Mouse (Mus musculus) neural tube, embryonic 11.5 days (tissue): ENCODE data around the gene Espl1. TPM values are rescaled to one million over a fixed set of nuclear protein-coding genes. Genes with fewer than 3 reads are reported as not detected.

Experiments used
- ATAC-seq: fragments of 200-750 bp; cut with Nextera tagmentation; 2 replicates; pipeline ENCODE4 v1.8.0; 2017; ENCODE audit warnings: moderate number of reproducible peaks, mild to moderate bottlenecking, moderate TSS enrichment, moderate library complexity; ENCODE audit not compliant: insufficient read depth, low FRiP score, low TSS enrichment
- DNase-seq: peaks from one replicate; pipeline ENCODE4 v3.0.0-alpha.2; 2015; ENCODE audit warnings: low spot score
- H3K27ac ChIP-seq: fragments of 300-500 bp; sonication (generic); 2 replicates; pipeline ENCODE4 v1.5.1; 2014; ENCODE audit warnings: low read depth, mild to moderate bottlenecking, low read length
- H3K27me3 ChIP-seq: fragments of 300-500 bp; sonication (generic); 2 replicates; pipeline ENCODE4 v1.6.1; 2014; ENCODE audit warnings: mild to moderate bottlenecking, low read length, mixed read lengths; ENCODE audit not compliant: control insufficient read depth, insufficient read depth
- H3K36me3 ChIP-seq: fragments of 300-500 bp; sonication (generic); 2 replicates; pipeline ENCODE4 v1.6.1; 2014; ENCODE audit warnings: mild to moderate bottlenecking, low read length, moderate library complexity, mixed read lengths; ENCODE audit not compliant: control insufficient read depth, insufficient read depth
- H3K4me1 ChIP-seq: fragments of 300-500 bp; sonication (generic); 2 replicates; pipeline ENCODE4 v1.6.1; 2014; ENCODE audit warnings: low read length, mixed read lengths; ENCODE audit not compliant: control insufficient read depth, insufficient read depth
- H3K4me2 ChIP-seq: fragments of 300-500 bp; sonication (generic); 2 replicates; pipeline ENCODE4 v1.6.1; 2014; ENCODE audit warnings: low read depth, mild to moderate bottlenecking, moderate library complexity
- H3K4me3 ChIP-seq: fragments of 300-500 bp; sonication (generic); 2 replicates; pipeline ENCODE4 v1.5.1; 2014; ENCODE audit warnings: low read depth, low read length
- H3K9ac ChIP-seq: fragments of 300-500 bp; sonication (generic); 2 replicates; pipeline ENCODE4 v1.6.1; 2014; ENCODE audit warnings: mild to moderate bottlenecking, low read length
- H3K9me3 ChIP-seq: fragments of 300-500 bp; sonication (generic); 2 replicates; pipeline ENCODE4 v1.6.1; 2016; ENCODE audit warnings: low read length; ENCODE audit not compliant: control insufficient read depth
- WGBS: fragments of 180-500 bp; shearing (Covaris S2); extraction: QIAGEN DNeasy Blood & Tissue Kit; methylation state at CpG from one replicate; pipeline ENCODE4 v1.1.7; 2014; 5-methylcytosine and 5-hydroxymethylcytosine counted together
- polyA plus RNA-seq: library from polyadenylated mRNA; unstranded; fragments of >200 nt; fragmentation: Nextera tagmentation; extraction: Ambion mirVana; gene quantifications from 2 replicates; pipeline ENCODE4 v1.2.1, GENCODE M21; 2014

Gene Espl1
- polyA plus RNA-seq, 1 experiment from 2014 or later, result 36.2 TPM

GRCm38 (mm10) chr15:102282463-102283292, 13.4 kb upstream of the Espl1 start:
- ATAC-seq, result no peak
- no peak overlapping the region for H3K27ac ChIP-seq
- WGBS, result 87% methylated on average over 8 of the region's 8 CpGs
- H3K36me3 ChIP-seq, result peaks cover 2% of the 10 kb centered on the region; the same call in 1 of the 2 replicates
- H3K9ac ChIP-seq, result no peak overlapping the region
- H3K27me3 ChIP-seq, result no peaks in the 10 kb centered on the region
- H3K4me2 ChIP-seq, result no peak overlapping the region
- no peaks in the 10 kb centered on the region for H3K9me3 ChIP-seq
- H3K4me3 ChIP-seq, result no peak overlapping the region
- H3K4me1 ChIP-seq, result peaks cover 7% of the 10 kb centered on the region; the same call in 1 of the 2 replicates
- no peak for DNase-seq

GRCm38 (mm10) chr15:102283648-102284047, 12.4 kb upstream of the Espl1 start:
- DNase-seq, result no peak
- H3K4me1 ChIP-seq, result peaks cover 7% of the 10 kb centered on the region; the same call in 1 of the 2 replicates
- H3K36me3 ChIP-seq, result peaks cover 2% of the 10 kb centered on the region; the same call in 1 of the 2 replicates
- 80% methylated on average over 3 of the region's 3 CpGs for WGBS
- no peak overlapping the region for H3K27ac ChIP-seq
- no peak for ATAC-seq
- H3K9me3 ChIP-seq, result no peaks in the 10 kb centered on the region
- H3K4me3 ChIP-seq, result no peak overlapping the region
- no peak overlapping the region for H3K4me2 ChIP-seq
- H3K27me3 ChIP-seq, result no peaks in the 10 kb centered on the region
- H3K9ac ChIP-seq, result no peak overlapping the region

GRCm38 (mm10) chr15:102287395-102287794, 8.7 kb upstream of the Espl1 start:
- no peaks in the 10 kb centered on the region for H3K4me1 ChIP-seq
- DNase-seq (peak; percentile 45), ATAC-seq (no peak)
- H3K27ac ChIP-seq, result no peak overlapping the region
- no peak overlapping the region for H3K9ac ChIP-seq
- no peaks in the 10 kb centered on the region for H3K36me3 ChIP-seq
- H3K27me3 ChIP-seq, result no peaks in the 10 kb centered on the region
- H3K4me3 ChIP-seq, result no peak overlapping the region
- no peaks in the 10 kb centered on the region for H3K9me3 ChIP-seq
- H3K4me2 ChIP-seq, result no peak overlapping the region

- Histone ChIP-seq H3K27me3 (no peaks in the 10 kb centered on the region), H3K9ac (peak overlapping the region; percentile 46), H3K4me1 (no peaks in the 10 kb centered on the region), H3K36me3 (peaks cover 13% of the 10 kb centered on the region), H3K27ac (no peak overlapping the region), H3K4me2 (peak overlapping the region; percentile 73), H3K4me3 (peak overlapping the region; percentile 58), H3K9me3 (no peaks in the 10 kb centered on the region)
- DNase-seq, result no peak
- peak; percentile 38 for ATAC-seq
- WGBS, result 5% methylated on average over 24 of the region's 24 CpGs
Measured at GRCm38 (mm10) chr15:102296368-102297006, 421 bp downstream of the Espl1 start.

GRCm38 (mm10) chr15:102302542-102302941, 6.5 kb downstream of the Espl1 start:
- 90% methylated on average over 6 of the region's 6 CpGs for WGBS
- no peak overlapping the region for H3K9ac ChIP-seq
- peaks cover 29% of the 10 kb centered on the region for H3K36me3 ChIP-seq
- H3K4me1 ChIP-seq, result no peaks in the 10 kb centered on the region
- H3K27me3 ChIP-seq, result no peaks in the 10 kb centered on the region
- no peak overlapping the region for H3K4me2 ChIP-seq
- no peak overlapping the region for H3K27ac ChIP-seq
- no peaks in the 10 kb centered on the region for H3K9me3 ChIP-seq
- no peak for ATAC-seq
- no peak for DNase-seq
- H3K4me3 ChIP-seq, result no peak overlapping the region

GRCm38 (mm10) chr15:102308717-102309116, 12.7 kb downstream of the Espl1 start:
- Histone ChIP-seq H3K4me2 (no peak overlapping the region), H3K9me3 (no peaks in the 10 kb centered on the region), H3K27me3 (no peaks in the 10 kb centered on the region), H3K9ac (no peak overlapping the region), H3K27ac (no peak overlapping the region), H3K4me1 (no peaks in the 10 kb centered on the region), H3K4me3 (no peak overlapping the region), H3K36me3 (peaks cover 19% of the 10 kb centered on the region)
- WGBS, result 88% methylated on average over 9 of the region's 9 CpGs
- no peak for DNase-seq
- ATAC-seq, result no peak

GRCm38 (mm10) chr15:102310074-102310845, 14.2 kb downstream of the Espl1 start:
- Histone ChIP-seq H3K9ac (no peak overlapping the region), H3K27ac (no peak overlapping the region), H3K4me1 (no peaks in the 10 kb centered on the region), H3K9me3 (no peaks in the 10 kb centered on the region), H3K36me3 (peaks cover 15% of the 10 kb centered on the region), H3K27me3 (no peaks in the 10 kb centered on the region), H3K4me2 (no peak overlapping the region), H3K4me3 (no peak overlapping the region)
- DNase-seq, result no peak
- ATAC-seq, result no peak
- 82% methylated on average over 10 of the region's 10 CpGs for whole genome bisulfite sequencing

- Histone ChIP-seq H3K9ac (no peak overlapping the region), H3K4me1 (no peaks in the 10 kb centered on the region), H3K9me3 (no peaks in the 10 kb centered on the region), H3K27me3 (no peaks in the 10 kb centered on the region), H3K27ac (no peak overlapping the region), H3K4me2 (no peak overlapping the region), H3K36me3 (peaks cover 16% of the 10 kb centered on the region), H3K4me3 (no peak overlapping the region)
- ATAC-seq (no peak), DNase-seq (no peak)
Measured at GRCm38 (mm10) chr15:102311489-102311888, 15.4 kb downstream of the Espl1 start.
